Mouse (Mus musculus) activated CD4-positive, CD25-positive, alpha-beta regulatory T cell, adult 4 months (primary cell): ENCODE results near the gene Hand2. TPM values are rescaled to one million over a fixed set of nuclear protein-coding genes. Genes with fewer than 3 reads are reported as not detected.

Experiments
- ATAC-seq: one replicate; pipeline ENCODE4 v1.8.0; 2017
- polyA plus RNA-seq, 2 experiments: library from polyadenylated mRNA; unstranded; fragments of 100-300 nt; shearing (Covaris generic); gene quantifications; one replicate each; pipeline ENCODE4 v1.2.1; 2017

Hand2 gene
- polyA plus RNA-seq, 2 experiments from 2014 or later = not detected

DNA sequence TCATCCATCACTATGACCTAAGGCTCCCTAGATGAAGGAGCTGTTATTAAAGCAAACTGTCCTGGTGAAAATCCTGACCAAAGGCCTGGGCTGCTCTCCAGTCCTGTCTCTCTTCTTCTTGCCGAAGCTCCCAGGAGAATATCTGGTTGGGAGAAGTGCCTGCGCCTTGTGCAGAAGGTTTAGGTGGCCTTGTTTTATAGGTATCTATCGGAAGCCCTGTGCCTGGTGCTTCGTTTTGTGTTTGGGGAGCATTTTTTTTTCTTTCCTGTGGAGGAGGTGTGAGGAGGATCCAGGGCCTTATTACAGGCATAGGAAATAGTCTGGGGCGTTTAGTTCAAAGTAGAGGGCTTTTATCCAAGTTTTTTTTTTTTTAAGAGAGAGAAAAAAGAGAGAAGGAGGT, 3.9 kb downstream of the Hand2 start:
- no peak for ATAC-seq

DNA sequence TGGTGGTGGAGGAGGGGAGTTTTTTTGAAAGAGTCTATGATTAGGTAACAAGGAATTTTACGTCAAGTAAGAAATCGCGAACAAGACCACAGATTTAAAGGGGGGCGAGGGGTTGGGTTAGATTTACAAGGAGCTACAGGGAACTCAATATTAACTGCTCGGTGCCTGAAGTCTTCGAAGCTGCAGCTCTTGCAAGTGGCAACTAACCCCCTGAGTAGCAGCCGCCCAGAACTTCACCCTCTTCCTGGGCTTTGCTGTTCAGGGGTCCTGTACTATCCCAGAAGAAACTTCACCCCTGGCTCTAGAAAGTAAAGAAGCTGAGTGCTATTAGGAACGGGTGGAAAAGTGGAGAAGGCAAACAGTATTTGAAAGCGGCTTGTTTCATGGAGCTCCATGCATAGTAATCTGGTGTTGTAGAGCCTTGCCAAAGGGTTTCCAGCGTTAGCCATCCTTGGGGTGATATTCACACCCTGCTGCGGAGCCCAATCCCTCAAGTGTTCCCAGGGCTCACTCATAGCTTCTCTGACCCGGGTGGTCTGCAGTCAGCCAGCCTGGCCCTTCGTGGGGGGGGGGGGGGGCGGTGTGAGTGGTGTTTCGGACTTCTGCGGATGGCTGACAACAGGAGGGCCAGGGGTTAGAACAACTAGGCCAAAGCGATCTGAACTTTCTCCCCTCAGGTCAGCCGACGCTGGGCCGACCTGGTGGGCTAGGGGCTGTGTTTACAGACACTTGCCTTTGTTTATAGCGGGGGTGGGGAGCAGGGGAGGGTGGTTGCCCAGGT, 4.5 kb downstream of the Hand2 start:
- ATAC-seq = no peak

DNA sequence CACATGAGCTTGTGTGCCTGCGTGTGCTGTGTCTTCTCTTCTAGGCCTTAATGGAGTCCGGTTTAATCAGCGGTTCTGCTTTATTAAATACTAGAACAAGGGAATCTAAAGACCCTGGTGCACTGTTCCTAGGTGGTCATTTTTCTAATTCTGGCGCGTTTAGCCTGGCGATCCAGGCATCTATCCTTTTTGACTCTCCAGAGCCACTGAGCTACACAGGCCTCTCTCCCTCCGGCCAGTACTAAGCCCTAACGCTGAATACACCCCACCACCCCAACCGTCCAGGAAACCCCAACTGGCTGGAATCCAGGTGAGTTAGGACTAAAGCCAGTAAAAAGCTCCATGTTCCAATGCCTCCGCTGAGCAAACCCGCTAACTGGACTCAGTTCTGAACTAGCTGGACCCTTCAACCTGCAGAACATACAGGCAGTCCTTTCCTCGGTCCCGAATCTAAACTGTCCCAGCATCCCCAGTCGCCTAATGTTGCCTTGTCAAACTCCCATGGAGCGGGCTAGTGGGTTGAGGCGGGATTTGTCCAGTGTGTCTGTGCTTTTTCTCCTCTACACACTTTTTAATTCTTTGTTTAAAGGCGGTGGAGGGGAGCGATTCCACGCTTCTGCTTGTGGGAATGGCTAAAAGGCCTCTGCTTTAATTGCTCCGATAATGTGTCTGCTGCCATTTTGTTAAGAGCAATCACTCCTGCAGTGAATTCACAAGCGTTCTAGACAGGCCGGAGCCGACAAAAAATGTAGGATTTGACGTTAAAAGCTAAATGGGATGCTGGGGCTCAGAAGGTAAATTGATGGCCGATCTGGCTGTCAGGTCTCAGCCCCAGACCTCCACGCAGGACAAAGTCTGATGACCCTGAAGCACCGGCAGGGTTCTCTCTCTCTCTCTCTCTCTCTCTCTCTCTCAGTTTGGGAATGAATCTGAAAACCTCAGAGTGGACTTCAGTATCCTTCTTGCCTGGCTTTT, 5.6 kb downstream of the Hand2 start:
- ATAC-seq = no peak

DNA sequence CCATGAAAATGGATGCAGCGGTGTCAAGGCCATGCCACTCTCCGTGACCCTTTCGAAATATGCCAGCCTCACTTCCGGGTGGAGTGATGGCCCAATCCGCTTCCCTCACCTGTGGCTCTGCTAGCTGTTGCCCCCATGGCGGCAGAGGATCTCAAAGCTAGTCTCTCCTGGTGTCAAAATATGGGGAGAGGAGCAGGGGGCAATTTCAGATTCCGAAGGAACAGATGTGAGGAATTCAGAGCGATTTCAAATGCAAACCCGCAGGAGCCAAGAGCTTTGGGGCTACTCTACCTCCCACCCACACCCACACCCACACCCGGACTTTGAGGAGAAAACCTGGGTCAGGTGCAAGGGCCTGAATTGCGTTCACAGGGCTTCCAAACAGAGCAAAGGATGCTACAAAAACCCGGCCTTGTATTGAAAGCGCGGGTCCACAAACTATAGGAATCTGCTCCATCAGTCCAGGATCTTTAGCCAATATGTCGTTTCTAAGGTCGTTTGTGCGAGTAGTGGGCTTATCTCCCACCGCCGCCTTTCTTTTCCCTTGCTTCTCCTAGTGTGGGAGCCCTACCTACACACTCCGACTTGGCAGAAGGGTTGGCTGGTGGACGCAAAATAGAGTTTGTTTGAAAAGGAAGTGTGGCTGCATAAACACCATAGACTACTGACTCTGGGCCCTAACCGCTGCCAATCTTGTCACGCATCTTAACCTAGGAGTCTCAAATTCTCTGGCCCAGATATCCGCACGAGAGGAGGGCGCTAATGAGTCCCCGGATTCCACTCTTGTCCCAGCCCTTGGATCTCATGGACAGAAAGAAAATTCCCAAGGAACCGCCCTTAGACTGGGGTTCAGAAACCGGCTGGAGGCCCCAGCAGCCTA, 6.7 kb downstream of the Hand2 start:
- ATAC-seq = no peak

DNA sequence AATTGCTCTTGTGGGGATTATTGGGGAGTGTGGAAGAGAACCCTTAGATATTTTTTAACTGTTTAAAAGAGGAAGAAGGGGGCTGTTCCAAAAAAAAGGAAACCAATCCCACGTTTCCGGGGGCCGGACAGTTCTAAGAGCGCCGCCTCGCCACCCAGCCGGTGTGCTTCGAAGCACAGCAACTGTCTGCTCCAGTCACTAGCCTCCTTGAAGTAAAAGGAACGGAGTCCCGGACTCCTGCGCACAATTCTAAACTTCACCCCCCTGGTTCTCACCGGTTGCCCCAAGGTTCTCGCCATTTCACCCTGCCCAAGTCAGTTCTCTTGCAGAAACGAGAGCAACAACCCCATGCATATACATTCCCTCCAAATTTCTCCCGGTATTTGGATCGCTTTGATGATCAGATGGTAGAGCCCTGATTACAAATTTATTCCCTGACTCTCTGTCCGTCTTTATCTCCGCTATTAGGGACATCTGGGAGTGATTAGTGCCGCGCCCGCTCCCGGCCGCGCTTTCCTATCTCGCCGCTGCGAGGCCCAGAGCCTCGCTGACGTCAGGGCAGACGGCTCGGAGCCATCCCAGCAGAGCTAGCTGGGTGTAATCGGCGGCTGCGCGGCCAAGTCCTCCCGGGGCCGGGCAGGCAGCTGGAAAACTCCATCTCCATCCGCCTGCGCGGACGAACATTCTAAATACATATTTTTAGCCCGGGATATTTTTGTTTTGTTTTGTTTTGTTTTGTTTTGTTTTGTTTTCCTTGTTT, 7.6 kb downstream of the Hand2 start:
- ATAC-seq = no peak

DNA sequence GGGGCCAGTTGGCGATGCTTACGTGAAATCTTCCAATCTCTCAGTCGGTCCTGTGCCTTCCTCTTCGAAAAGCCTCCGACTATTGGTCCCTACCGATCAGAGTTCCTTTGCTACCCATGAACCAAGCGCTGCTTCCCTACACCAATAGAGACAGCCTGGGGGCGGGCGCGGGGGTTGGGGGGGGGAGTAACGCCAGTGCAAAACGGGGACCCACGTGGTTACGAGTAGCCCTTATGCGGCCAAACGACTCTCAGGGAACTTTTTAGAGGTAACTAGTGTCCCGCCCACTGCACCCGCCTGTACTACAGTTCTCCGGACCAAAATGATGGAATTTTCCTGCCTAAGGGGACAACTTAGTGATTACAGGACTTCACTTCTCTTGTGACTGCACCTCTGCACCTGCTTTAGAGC, 8.2 kb downstream of the Hand2 start:
- ATAC-seq = no peak

DNA sequence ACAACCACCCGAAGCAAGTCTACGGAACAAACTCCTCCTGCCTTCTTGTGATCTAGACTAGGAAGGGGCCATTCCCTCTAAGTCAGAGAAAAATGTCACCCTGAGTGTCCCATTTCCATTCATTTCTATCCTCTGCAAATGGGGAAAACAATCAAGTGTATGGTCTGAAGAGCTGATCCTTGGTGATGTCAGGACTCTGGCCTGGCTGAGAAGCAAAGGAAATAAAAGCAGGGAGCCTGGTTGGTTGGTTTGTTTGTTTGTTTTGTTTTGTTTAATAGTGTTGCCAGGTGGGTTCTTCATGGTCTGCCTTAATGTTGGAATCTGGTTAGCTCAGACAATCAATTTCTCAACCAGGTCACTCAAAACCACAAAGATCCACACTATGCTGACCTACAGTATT, 9.3 kb downstream of the Hand2 start:
- ATAC-seq = no peak

DNA sequence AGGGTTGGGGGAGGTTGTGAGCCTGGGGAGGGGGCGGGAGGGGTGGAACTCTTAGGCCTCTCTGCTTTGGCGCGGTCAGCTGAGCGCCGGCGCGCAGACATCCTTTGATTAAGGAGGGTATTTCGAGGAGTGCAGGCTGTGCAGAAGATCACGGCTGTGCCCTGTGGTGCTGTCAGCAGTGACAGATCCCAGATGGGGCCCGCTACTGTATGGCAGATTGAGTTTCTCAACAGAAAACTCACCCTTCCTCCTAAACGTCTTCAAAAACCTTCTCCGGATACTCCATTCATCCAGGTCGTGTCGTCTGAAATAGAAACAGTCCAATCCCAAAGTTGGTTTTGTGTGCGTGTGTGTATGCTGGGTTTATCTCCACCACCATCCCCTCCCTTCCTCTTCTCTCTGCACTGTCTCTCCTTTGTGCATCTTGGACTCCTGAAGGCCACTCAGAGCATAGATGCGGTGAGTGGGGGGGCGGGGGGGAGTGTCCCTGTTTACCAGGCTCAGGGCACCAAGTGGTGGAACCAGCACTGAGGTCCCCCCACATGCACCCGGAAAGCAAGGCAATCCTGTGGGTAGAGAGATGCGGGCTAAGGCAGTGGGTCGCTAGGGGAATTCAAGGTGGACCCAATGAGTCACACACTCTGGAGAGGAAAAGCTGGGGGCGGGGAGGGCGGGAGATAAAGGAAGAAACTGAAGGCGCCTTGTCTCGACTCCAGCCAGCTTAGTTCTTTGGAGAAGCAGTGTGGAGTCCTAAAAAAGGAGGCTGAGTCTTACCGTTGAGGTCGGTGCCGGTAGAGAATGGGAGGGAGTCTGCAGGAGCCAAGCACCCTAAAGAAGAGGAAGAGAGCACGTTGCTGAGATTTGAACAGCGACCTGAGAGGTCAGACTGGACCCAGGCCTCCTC, 11.2 kb downstream of the Hand2 start:
- no peak for ATAC-seq

DNA sequence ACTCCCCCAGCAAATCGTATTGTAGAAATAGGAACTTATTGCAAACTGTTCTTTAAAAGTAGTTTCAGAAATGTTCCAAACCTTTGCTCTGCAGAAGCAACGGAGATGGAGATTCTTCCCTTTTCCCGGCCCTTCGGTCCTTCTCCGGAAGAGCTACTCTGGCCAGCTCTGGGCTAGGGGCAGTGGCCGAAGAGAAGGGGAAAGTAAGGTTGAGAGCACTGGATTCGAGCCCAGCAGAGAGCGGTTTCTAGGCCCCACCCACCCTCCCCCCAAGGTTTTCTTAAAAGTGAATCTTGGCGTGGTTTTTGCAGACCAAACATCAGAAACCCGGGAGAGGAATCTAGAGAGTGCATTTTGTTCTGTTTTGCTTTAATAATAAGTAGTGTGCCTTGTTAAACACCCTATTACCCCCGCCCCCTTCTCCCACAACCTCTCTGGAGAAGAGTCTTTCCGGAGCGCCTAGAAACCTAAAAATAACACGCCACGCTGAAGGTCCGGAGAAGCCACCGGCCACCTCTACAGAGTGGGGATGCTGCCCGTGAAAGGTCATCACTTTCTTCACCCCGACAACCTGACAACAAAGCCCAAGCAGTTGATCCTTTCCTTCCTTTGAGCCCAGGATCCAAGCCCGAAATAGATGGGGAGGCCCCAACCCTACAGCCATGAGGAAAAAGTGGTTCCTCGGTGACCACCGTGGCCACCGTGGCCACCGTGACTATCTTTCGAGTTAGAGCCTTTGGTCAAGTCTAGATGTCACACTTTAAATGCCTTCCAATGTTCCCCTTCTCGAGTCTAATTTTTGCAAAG, 12.1 kb downstream of the Hand2 start:
- no peak for ATAC-seq

DNA sequence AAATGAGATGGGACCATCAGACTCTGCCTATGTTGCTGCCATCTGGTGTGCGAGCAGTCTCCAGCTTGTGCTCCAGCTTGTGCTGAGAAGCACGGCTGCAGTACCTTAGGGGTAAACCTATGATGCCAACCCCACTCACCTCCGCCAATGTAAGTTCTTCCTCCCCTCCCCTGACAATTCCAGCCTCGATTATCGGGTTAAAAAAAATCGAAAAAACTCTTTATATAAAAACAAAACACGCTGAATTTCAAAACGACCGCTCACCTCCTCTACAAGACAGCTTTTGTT, 12.6 kb downstream of the Hand2 start:
- no peak for ATAC-seq

DNA sequence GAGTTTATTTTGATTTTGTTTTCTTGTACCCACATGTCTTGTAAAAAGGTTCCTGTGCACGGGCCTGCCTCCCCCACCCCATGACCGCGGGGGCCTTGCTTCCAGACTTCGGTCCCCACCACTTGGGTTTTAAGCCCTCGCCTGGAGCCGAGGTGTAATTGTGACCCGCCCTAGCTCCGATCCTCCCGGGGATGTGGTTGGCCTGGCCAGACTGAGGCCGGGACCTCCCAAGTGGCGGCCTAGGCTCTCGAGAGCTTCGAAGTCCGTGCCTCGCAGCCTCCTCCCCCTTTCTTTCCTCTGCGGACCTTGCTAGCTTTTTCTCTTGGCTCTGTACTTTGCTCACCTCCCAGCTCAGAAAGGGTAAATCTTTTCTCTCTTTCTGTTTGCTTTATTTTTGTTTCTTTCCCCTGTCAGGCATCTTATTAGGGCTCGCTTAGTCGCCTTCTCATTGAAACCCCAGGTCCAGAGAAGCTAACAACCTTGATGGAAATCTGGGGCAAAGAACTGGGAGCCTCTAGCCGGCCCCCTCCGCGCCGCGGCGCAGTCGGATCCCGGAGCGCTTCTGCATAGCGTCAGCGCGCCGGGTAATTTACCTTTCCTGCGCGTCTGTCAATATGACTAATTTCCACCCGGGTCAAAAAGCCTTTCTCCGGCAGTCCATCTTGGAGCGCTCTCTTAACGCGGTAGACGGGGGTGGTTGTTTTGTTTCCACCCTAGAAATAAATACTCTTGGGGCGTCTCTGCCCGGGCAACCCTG, 13.2 kb downstream of the Hand2 start:
- no peak for ATAC-seq

DNA sequence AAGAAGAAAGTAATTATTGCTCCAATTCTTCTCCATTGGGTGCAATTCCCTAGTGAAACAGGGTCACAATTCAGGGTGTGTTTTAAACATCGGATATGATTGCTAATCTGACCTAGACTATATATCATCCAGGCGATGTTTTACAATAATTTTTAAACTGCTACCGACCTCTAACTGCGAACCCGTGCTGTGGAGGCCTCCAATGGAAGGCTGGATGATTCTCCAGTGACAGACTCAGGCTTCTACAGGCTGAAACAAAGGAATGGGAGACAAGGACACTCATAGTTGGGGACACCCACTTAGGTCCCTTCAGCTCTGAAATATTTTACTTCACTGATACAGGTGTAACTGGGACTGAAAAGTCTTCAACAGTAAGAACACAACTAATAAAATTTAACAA, 13.9 kb downstream of the Hand2 start:
- ATAC-seq = no peak

DNA sequence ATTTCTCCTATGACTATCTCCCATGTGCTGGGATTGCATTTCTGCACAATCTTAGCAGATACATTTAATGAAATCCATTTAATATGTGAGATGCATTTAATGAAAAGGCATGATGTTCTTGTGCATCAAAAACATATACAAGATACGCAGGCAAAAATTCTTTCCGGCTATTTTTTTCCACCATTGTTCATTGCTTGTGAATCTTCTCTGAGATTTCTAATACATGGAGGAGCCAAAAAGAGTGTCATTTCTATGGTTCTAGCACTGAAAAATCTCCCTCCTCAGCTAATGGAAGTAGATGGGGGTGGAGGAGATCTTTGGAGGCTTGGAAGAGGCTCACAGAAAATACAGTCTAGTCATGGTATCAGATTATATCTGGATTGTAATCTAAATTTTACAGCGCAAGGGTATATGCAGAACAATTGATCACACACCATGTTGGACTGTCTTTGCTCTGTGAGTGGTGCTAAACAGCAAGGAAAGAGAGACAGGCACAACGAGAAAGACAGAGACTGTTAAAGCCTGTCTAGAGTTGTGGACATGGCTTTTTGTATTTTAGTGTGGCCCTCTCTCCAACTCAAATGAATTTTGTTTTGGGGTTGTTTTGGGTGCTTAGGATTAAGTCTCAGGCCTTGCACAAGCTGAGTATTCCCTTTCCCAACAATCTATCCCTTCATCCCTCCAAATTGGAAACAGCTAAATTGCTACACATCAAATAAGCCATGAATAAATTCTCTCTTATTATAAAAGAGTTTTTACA, 16.7 kb downstream of the Hand2 start:
- no peak for ATAC-seq

DNA sequence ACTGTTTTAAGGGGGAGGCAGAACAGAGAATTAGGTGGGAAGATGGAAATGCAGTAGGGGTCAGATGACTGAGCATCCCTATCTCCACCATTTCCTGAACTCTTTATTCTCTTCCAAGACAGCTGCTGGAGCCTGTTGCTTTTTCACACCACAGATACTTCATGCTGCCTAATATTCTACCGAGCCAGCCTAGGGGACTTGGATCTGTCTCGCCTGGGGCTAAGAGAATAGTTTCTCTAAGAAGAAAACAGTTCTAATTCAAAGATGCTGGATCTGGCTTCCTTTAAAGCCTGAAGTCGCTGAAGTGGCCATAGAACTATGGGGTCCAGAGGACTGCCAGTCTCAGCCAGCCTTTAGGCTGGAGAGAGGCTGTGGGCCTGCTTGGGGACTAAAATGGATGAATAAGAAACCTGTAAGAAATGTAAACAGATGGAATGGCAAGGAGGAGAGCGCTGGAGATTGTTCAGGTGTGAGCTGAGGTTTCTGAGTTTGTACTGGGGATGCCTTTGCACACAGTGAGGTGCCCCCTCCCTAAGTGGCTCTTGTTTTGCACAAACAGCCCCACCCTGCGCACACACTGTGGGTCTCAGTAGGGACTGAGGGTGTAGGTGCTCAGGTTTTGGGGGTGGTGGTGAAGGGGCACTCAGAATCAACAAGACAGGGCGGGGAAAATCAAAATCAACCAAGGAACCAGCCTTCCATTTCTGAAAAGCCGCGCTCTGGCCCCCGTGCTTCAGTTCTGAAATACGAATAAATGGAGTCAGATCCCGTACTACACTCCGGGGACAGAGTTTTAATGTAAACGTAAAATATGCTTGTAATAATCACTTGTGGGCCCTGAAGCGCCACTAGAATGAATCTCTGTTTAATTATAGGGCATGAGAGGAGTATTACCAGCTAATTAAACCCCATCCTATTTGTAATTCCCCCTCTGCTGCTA, 19.2 kb downstream of the Hand2 start:
- no peak for ATAC-seq

DNA sequence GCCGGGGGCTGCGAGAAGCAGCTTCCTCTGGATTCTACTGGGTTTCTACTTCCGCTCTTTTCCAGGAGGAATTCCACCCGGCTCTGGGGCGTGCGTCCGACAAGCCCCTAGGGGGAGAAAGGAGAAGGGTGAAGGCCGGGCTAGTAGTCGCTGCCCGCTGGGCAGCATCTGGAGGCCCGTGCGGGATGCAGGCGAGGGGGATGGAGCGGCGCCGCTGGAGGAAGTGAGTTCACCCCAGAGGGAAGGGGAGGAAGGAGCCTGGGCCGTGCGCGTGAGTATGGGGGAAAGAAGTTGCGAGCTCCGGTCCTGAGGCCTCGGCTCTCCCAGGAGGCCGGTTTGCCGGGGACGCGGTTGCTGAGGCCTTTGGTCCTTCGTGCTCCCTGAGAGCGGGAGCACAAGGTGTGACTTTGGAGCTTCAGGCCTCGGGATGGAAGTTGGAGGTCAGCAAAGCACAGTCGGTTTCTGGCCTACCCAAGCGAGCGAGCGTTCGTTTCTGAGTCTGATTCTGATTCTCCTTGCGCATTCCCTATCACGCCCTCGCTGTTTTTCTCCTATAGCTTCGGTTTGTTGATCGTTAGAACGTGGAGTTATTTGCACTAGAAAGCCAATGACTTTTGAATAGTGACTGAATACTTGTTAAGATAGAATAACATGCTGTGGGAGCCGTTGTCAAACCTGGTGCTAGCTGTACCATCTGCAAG, 20.2 kb downstream of the Hand2 start:
- ATAC-seq = no peak

DNA sequence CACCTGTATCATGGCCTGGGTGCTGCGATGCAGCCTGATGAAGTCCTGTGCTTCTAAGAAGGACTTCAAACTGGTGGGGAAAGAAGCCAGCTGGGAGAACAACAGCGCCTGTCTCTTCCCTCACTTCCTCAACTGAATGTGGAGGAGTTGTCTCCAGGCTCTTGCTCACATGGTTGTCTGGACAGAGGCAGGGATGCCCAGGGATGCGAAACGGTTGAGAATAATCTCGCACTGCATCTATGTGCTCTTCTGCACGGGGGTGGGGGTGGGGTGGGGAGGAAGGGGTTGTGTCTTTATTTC, 20.7 kb downstream of the Hand2 start:
- ATAC-seq = no peak
